Mouse (Mus musculus): ENCODE measurements at regions not wholly inside any gene's neighbourhood (a gene's known extent, or its start where the extent isn't known, plus 50 kb on each side); places are given as distances from the start of the nearest gene placed in this dataset.
"Not testable (repeated sequence)": the region's sequence is repeated elsewhere in the genome, so short reads cannot be mapped to it uniquely, and the experiment has no call there.

DNA sequence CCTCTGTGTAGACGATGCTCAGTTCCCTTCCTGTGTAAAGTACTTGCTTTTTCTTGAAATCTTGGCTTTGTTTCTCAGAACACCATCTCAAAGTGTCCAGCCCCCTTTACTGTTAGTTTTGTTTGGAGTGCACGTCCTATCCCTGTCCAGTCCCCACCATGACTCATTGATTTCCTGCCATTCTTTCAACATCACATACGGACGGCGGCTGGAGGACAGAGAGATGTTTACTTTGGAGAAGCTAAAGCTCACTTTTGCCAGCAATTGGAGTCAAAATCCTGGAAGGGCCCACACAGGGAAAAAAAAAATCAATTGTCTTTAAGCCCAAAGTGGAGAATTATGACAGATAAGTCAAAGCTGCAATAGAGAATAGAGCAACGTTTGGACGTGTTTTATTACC lies 51.8 kb downstream of the Gm5426 start:
- peak; percentile 13 to 48 for DNase-seq

DNA sequence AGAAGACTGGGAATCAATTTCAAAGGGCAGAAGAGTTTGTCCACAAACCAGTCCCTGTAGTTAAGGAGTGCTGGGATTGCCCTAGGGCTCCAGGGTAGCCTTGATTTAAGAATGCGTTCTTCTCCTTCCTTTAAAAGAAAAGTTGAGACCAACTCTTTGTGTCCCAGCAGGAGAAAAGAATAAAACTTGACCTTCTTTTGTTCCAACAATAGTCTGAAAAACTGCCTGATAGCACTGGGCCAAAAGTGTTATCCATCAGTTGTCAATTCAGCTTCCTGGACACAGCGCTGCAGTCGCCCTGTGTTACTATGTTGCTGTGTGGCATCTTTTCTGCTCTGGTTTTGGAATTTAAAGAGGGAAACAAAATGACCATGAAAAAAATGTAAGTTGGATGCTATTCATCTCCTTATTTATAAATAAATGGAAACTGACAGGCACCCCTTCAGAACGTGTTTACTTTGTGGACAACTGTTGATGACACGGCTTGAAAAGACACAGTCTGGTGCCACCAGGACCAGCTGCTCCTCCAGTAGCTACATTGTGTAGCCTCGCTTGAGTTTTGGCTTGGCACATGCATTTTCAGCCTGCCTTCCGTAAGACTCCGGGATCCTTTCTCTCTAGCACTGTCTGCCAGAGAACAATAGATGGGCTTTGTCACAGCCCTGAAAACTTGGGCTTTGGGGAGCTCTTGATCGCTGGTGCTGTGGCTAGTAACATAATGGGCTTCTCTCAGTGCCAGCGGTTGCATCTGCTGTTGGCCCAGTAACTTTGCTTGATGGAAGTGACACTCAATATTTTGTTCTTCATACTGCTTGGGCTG lies 54.0 kb downstream of the Gm5426 start:
- DNase-seq: no peak

DNA sequence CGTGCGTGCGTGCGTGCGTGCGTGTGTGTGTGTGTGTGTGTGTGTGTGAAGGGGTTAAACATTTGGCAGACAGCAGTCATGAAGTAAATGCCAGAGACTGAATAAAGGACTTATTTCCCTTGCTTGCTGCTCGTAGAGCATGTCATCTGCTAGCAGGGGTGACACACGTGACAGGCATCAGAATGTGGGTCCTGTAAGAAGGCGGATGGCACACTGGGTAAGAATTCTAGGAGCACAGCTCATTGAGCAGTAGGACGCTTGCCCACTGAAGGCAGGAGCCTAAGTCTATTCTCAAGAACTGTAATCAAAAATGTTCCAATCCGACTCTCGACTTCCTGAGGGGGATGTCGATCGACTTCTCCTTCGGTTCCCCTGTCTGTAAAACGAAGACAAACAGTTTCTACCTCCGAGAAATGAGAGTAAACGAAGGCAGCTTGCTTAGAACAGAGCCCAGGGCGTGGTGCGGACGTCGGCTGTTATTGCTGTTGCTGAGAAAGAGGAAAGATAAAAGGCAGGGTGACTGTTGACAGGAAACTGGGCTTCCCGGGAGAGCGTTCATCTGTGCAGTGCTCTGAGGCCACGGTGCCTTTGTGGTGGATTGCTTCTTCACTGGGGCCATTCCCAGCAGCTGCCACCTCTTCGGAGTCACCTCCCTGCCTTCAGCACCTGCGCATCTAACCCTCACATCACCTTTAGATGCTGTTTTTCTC lies 64.7 kb downstream of the Gm5426 start:
- DNase-seq: peak in 1 of 2 experiments; percentile 14

DNA sequence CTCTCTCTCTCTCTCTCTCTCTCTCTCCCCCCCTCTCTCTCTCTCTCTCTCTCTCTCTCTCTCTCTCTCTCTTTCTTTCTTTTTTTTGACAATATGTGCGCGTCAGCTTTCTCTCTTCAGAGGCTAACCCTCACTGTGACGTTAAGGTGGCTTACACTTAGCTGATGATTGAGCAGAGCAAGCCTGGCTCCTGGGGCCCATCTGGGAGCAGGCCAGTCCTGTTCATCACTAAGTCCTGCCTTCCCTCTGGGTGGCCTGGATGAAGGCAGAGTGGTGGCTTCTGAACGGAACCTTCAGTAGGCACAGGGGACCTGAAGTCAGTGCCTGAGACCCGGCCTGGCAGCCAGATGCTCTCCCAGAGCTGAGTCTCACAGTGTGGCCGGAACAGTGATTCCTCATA lies 65.5 kb downstream of the Gm5426 start:
- DNase-seq: no peak

DNA sequence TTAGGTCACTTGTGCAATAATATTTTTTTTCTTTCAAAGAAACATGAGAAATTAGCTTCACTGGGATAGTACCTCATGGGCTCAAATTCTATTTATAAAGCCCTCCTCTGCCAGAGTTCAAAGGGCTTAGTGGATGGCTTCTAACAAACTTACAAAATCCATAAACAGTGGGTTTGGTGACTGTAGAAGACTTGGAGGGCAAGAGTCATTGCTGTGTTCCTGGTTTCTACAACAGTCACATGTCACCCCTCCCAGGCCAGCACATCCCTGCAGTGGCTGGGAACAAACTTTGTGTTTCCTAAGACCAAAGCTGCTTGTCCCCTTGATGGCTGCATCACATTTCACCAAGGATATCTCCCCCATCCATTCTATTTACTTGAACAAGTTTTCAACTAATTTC lies 66.5 kb downstream of the Gm5426 start:
- DNase-seq: no peak

DNA sequence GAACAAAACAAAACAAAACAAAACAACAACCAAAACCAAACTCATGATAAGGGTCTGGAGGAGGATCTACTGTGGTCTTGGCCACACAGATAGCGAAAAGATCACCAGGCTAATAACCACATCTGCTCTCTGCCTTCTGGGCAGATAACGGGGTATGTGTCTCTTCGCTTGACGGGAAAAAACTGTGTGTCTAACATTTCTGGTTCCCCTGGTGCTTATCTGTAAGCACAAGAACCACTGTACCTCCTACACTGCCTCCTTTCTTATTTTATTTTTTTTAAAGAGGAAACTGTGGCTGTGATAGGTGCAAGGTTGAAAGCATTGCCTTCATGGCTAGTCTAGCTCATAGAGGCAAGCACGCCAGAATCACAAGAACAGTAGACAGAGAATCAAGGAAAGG lies 67.8 kb downstream of the Gm5426 start:
- no peak for DNase-seq

DNA sequence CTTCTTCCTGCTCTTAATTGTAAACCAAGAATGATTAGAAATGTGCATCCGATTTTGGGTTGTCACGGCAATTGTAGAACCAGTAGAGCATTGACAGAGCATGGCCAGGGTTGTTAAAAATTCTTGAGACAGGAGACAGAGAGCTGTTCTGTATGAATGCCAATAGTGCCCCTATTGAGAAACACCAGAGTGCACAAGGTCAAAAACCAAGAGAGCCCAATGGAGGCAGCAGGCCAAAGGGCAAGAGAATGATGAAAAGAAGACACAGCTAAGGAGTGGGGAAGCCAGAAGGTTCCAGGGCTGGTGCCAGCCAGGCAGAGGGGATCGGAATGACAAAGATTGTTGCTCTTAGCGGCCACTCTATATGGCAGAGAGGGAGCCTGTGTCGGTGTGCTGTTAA lies 72.8 kb downstream of the Gm5426 start:
- no peak for DNase-seq

DNA sequence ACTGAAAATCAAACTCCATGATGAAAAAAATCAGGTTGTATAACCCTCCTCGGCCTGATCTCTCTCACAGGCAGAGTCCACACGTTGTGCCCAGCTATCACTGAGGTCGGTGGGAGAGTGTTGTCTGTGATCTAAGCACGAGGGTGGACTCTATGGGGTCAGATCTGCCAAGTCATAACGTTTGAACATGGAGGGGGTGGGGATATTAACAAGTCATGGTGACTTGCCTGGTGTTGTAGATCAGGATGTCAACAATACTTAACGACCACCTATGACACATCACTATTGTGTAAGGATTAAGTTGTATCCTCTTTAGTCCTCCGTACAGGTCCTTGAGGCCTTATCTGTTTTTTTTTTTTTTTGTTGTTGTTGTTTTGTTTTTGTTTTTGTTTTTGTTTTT lies 74.8 kb downstream of the Gm5426 start:
- DNase-seq: no peak

DNA sequence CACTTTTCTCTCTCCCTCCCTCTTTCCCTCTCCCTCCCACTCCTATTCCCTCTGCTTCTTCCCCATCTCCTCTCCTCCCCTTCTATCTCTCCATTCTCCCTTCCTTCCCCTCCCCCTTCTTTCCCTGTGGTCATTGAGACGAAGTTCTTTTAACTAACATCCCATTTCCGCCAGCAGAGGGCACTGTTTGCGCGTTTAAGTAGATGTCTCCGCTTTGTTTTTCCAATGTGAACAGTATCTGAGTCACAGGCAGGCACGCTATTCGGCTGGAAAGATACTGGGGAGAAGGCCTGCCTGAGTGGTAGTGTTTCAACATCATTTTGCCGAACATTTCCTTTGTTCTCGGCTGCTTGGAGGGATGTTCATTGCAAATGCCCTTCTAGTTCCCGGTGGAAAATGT lies 77.5 kb downstream of the Gm5426 start:
- peak; percentile 95 for DNase-seq

DNA sequence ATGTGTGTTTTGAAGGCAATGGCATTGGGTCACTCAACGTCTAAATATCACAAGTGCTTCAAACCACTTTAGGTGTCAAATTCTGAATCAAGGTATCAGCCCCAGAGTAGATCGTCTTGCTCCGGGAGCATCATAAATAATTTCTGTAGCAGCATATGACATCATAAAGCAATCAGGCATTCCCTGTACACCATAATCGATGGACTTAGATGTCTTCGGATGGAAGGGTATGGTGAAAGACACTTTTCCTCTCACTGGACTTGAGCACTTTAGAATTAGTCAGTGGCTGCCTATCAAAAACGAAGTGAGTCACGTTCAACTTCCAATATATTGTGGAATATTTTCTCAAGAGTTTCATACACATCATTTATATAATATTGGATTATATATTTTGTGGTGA lies 77.9 kb downstream of the Gm5426 start:
- no peak for DNase-seq

DNA sequence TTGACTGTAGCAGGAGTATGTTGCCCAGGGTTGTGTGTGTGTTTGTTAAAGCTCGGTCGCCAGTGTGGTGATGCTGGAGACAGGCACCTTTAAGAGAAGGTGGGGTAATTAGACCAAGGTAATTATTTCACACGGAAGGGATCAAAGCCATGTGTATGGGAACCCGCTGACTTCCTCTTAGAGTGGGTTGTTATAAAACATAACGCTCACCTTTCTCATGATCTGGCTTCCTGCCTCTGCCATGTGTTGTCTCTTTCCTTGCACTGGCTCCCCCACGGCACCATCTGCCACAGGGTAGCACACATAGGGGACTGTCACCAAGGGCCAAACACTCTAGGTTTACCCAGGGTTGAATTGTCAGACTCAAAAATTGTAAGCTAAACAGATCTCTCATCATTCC lies 78.5 kb downstream of the Gm5426 start:
- DNase-seq: no peak

DNA sequence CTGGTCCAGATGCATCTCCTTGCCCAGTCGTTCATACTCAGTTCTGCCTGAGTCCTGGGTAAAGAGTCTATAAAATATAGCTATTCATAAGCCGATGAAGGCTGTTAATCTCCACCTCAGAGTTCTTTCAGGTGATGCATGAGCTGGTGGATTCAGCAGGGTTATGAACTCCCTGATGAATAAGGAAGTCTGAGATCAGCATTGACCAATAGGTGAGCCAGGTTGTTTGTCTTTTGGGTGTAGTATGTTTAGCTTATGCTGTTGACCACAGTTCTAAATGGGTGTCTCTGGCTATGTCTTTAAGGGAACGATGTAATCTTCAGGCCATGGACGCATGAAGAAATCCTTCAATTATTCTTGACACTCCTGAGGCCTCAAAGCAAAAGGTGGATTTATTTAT lies 84.3 kb downstream of the Gm5426 start:
- no peak for DNase-seq

DNA sequence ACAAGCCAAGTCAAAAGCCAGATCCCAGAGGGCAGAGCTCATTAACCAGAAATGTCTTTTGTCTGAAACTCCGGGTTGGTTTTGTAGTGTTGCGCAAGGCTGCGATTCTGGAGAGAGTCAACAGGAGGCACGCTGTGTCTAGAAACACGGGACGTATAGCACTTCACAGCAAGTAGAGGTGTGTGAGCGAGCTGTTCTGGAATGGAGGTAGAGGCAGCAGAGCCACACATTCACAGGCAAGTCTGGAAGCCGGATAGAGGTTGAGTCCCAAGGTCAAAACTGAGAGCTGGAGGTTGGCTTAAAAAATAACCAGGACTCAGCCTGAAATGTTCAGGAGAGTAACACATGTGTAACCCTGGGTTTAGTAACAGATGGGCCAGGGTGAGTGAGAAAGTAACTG lies 94.0 kb downstream of the Gm5426 start:
- DNase-seq: peak; percentile 37 to 47

DNA sequence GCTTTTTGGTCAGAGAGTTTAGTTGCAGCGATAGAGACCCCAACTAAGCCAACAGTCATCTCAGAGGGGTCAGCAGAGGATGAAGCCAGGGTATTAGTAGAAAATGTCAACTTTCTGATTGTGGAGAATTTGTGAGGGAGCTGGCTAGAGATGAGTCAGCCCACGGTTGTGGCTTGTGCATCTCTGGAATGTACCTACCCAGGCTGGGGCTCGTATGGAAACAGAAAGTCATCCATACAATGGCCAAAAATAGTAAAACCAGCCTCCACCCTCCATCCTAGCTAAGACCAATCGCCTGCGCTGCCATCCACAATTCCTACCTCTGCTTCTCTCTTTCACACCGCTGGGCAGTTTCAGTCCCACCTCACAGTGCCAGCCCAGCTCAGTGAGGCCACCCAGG lies 94.9 kb downstream of the Gm5426 start:
- no peak for DNase-seq

DNA sequence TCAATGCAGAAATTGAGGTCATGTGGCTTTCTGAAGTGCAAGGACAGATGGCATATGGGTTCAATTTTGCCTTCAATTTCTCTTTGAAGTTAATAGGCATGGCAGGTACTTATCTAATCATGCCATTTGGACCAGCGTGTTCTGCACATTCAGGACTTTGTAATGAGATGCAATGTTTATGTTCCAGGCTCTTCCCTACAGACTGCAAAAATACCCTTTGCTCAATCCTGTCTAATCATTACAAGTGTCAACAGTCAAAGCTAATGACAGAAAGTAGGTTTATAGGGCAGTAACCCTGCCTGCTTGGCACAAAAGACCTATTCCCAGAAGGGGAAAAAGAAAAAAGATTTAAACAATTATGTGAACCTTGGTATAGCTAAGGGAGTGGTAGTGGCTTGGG lies 96.5 kb downstream of the Gm5426 start:
- no peak for DNase-seq

DNA sequence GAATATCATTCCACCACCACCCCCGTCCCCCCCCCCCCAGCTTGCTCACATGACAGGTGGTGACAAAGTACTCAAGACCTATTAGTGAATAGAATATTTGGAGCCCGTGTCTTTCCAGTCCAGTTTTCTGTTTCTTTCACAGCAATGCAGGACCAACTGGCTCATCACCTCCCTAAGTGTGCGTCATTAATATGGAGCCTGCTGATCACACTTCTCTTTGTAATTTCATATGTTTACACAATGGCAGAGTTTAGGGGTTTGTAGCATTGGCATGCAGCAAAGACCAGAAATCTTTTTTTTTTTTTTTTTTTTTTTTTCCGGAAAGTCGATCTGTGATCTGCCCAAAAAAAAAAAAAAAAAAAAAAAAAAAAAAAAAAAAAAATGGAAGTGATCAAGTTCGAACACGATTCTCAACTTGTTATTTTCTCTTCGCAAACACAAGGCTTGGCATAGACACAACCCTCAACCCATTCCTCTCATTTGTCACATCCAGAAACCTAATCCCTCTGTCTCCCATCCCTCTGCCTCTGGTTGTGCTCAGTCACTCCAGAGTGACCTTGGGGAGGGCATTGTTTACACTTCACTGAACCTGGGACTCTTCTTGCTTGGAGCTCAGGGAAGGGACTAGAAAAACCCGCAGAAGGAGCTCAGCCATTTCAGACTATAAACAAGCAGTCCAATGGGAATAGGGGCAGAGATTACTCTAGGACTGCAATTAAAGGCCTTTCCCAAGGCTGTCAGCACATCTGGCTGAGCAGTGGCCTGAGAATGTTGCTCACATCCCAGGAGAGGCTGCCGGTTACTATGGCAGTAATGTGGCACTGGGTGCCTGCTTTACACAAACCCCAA lies 98.4 kb downstream of the Gm5426 start:
- peak; percentile 11 to 19 for DNase-seq

DNA sequence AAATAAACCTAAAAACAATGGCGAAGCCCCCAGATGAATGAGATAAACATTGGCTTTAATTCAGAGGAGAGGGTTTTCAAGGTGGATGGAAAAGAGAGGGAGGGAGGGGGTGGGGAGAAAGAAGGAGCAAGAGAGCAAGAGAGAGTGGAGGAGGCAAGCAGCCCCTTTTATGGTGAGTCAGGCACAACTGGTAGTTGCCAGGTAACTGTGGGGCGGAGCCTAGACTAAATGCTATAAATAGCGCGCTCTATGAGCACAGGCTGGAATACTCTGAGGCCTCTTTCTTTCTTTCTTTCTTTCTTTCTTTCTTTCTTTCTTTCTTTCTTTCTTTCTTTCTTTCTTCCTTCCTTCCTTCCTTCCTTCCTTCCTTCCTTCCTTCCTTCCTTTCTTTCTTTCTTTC lies 99.6 kb downstream of the Gm5426 start:
- DNase-seq: not testable (repeated sequence)

DNA sequence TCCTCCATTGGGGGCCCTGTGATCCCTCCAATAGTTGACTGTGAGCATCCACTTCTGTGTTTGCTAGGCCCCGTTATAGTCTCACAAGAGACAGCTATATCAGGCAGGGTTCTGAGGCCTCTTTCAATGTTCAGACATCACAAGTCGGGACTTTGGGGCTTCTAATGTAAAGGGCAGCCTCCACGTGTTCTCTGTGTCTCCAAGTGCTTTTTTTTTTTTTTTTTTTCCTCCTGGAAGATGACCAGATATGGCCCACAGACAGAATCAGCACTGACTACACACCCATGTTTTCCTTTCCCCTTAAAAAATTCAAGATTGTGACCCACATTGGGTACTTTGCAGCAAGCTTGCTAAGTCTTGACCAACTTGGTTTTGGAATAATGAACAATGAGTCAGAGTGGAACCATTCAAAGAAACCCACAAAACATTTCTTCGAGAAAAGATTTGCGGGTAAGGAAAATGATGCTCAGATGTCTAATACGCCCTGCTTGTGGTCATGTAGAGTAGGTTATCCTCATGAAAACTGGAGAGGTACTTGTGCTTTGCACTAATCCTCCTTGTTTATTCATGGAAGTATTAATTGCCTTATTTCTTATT lies 100.5 kb downstream of the Gm5426 start:
- no peak for DNase-seq

DNA sequence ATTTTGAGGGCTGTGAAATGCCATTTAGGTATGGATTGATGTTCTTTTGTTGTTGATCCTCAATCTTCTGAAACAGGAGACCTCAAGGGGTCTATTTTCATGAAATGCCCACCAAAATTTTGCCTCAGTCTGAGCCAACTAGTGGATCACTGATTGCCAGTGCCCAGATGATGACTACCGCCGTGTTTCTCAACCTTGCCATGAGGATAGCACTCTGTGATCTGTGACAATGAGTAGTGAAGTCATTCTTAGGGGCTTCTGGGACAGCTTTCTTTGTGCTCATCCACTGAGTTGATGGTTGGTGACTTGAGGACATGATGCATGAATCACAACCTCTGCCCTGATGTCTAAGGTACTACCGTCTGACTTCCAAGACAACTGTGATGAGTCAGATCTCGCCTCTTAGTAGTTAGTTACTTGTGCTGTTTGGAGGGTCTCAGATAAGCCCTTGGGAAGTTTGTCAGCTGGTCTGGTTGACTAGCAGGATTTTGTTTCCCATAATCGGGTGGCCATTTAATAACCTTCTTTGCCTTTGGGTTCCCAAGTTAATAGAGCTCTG lies 101.2 kb downstream of the Gm5426 start:
- DNase-seq: no peak

DNA sequence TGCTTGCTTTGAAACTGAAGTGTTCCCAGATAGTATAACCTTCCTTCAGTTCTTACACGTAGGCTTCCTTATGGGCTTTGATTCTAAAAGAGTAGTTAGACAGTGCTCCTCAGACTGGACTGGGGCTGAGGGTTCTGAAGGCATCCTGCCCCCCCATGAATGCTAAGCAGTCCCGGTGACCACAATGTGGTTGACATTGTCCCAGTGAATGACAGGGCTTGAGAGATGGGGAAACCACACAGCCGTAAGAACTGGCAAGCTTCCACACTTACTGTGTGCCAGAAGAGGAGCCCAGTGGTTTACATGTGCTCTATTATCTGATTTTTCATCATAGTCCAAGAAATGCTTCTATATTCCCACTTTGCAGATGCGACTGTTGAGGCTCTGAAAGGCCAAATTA lies 101.8 kb downstream of the Gm5426 start:
- no peak for DNase-seq

DNA sequence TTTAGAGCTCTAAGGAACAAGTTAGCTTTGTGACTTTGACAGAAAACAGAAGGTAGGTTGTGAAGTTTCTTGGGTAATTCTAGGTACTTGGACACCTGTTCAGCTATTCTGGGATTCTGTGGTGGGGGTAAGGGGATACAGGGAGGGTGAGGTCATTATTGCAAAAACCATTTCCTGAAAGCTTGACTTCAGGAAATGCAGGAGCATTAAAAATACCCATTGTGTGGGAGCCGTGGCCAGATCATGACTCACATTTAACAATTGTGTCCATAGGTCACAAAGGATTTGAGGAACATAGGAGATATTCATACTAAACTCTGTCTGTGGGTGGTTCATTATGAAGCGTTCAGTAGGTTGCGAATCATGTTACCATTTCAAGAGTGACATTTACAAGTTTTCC lies 102.4 kb downstream of the Gm5426 start:
- no peak for DNase-seq

DNA sequence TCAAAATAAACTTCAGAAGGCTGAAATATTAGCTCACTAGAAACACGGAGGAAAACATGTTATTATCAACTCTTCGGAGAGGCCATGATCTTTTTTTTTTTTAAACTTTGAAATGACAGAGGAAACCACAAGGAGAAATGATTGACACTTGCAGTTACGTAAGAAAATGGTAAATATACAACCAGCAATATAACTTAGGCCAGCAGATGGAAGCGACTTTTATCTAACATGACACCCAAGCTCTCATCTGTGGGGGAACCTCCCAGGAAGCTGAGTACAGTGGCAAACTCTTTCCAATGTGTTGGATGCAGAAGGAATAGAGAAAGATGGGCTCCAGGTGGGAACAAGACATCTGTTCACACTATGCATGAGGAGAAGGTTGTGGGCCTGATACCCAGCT lies 104.2 kb downstream of the Gm5426 start:
- DNase-seq: no peak

DNA sequence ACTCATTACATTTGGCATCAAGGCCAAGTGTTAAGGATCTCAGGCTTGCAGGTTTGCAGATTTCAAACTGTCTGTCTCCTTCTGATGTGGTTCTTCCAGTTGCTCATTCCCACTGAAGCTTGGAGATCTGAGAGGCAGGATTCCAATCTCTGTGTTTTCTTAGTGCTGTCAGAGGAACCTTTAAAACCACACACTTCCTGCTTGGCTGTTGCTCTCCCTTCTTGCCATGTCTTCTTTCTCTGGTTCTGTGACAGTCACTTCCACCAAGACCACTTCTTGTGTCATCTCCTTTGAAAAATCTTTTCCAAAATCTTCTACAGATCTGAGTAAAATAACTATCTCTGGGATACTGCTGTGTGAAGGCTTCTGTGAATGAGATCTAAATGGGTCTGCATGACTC lies 117.3 kb downstream of the Gm5426 start:
- DNase-seq: no peak
